Mouse (Mus musculus) embryo, embryonic 9.5 days (tissue): ENCODE data around the gene Plekha6.
A peak's percentile ranks its signal among the peaks of the same experiment; 100 is the strongest.

ENCODE experiments used
- DNase-seq: peaks from one replicate; pipeline ENCODE4 v3.0.0-alpha.2; 2017; ENCODE audit errors: extremely low spot score

Gene Plekha6

GRCm38 (mm10) chr1:133146014-133147009, 17.7 kb upstream of the Plekha6 start:
- peak; percentile 56 for DNase-seq

- no peak for DNase-seq
Observed at GRCm38 (mm10) chr1:133147324-133147723, 16.7 kb upstream of the Plekha6 start.

- no peak for DNase-seq
Observed at GRCm38 (mm10) chr1:133148122-133148521, 15.9 kb upstream of the Plekha6 start.

GRCm38 (mm10) chr1:133150556-133150955, 13.5 kb upstream of the Plekha6 start:
- DNase-seq, result no peak

- no peak for DNase-seq
Observed at GRCm38 (mm10) chr1:133152213-133152612, 11.8 kb upstream of the Plekha6 start.

- DNase-seq, result no peak
Observed at GRCm38 (mm10) chr1:133155270-133155669, 8.7 kb upstream of the Plekha6 start.

- DNase-seq, result no peak
Observed at GRCm38 (mm10) chr1:133159128-133159564, 4.9 kb upstream of the Plekha6 start.

GRCm38 (mm10) chr1:133161559-133161958, 2.5 kb upstream of the Plekha6 start:
- no peak for DNase-seq

- no peak for DNase-seq
Observed at GRCm38 (mm10) chr1:133162046-133162445, 2.0 kb upstream of the Plekha6 start.

GRCm38 (mm10) chr1:133162981-133163380, 1.0 kb upstream of the Plekha6 start:
- DNase-seq, result no peak

- DNase-seq, result peak; percentile 45
Observed at GRCm38 (mm10) chr1:133164591-133165011, 591 bp downstream of the Plekha6 start.

GRCm38 (mm10) chr1:133165111-133165510, 1.1 kb downstream of the Plekha6 start:
- no peak for DNase-seq

- no peak for DNase-seq
Observed at GRCm38 (mm10) chr1:133168318-133169060, 4.5 kb downstream of the Plekha6 start.

- no peak for DNase-seq
Observed at GRCm38 (mm10) chr1:133170196-133170595, 6.2 kb downstream of the Plekha6 start.

GRCm38 (mm10) chr1:133171357-133171756, 7.3 kb downstream of the Plekha6 start:
- DNase-seq, result no peak

- no peak for DNase-seq
Observed at GRCm38 (mm10) chr1:133175150-133175549, 11.1 kb downstream of the Plekha6 start.

- DNase-seq, result peak; percentile 64
Observed at GRCm38 (mm10) chr1:133177480-133178172, 13.6 kb downstream of the Plekha6 start.

GRCm38 (mm10) chr1:133178732-133179440, 14.9 kb downstream of the Plekha6 start:
- DNase-seq, result no peak

GRCm38 (mm10) chr1:133181072-133182015, 17.3 kb downstream of the Plekha6 start:
- peak; percentile 85 for DNase-seq
